Mouse (Mus musculus): Measurements from ENCODE around the gene Tmem132c.

DNA sequence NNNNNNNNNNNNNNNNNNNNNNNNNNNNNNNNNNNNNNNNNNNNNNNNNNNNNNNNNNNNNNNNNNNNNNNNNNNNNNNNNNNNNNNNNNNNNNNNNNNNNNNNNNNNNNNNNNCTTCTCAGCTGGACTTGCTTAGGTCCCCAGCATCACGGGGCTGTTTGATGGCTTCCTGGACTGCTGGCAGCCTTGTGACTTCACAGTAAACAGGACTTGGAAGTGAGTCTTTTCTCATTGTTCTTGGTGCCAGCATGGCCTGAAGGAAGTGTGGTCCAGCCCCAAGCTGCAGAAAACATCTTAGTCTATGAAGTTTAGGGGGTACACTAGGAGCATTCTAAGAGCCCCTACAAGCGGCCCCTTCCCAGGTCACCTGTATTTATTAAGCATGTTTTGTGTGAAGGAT lies 83.0 kb downstream of the Tmem132c start:
- no peak for TF ChIP-seq POLR2A (IDR thresholded peaks at IDR 0.05; ENCODE audit: control insufficient read depth, low read depth, low read length)
- TF ChIP-seq CTCF (IDR thresholded peaks at IDR 0.05; ENCODE audit: control insufficient read depth, insufficient read depth, insufficient replicate concordance, low read depth, low read length), result no peak

Data from testis, adult 2 months (tissue).